Mouse (Mus musculus) layer of hippocampus, postnatal 10 days (tissue): Measurements from ENCODE around the gene Tekt4. TPM values are rescaled to one million over a fixed set of nuclear protein-coding genes. Genes with fewer than 3 reads are reported as not detected.

ENCODE experiments used
- DNase-seq, 2 experiments: peaks; one replicate each; pipeline ENCODE4 v3.0.0; 2021; ENCODE audit warnings: low spot score in 2 of 2
- total RNA-seq, 2 experiments: library from RNA; stranded (reverse); gene quantifications; 2 replicates each; pipeline ENCODE4 v1.2.3; 2021

The Tekt4 gene
- total RNA-seq, 2 experiments from 2014 or later, result 1.3 to 3.1 TPM

GRCm38 (mm10) chr17:25474330-25475077 is 20.1 kb downstream of the Tekt4 start:
- DNase-seq, result peak; percentile 57 to 70

GRCm38 (mm10) chr17:25475946-25476744 is 21.7 kb downstream of the Tekt4 start:
- DNase-seq, result peak; percentile 72 to 79

- no peak for DNase-seq
These were observed 25.7 kb downstream of the Tekt4 start for GRCm38 (mm10) chr17:25480152-25480551.

GRCm38 (mm10) chr17:25480820-25481219 is 26.4 kb downstream of the Tekt4 start:
- DNase-seq, result no peak

GRCm38 (mm10) chr17:25482092-25482491 is 27.7 kb downstream of the Tekt4 start:
- no peak for DNase-seq

- DNase-seq, result no peak
These were observed 42.6 kb downstream of the Tekt4 start, which contains the start of gene Sstr5 for GRCm38 (mm10) chr17:25497013-25497412. Gene Sstr5, minus strand, starts transcription at chr17:25497288.

GRCm38 (mm10) chr17:25502599-25502998 is 48.2 kb downstream of the Tekt4 start:
- DNase-seq, result no peak

- peak; percentile 83 to 85 for DNase-seq
These were observed 53.4 kb downstream of the Tekt4 start for GRCm38 (mm10) chr17:25507799-25508198.

GRCm38 (mm10) chr17:25508860-25509577 is 54.6 kb downstream of the Tekt4 start:
- peak; percentile 87 for DNase-seq

GRCm38 (mm10) chr17:25510074-25510830 is 55.8 kb downstream of the Tekt4 start:
- no peak for DNase-seq

GRCm38 (mm10) chr17:25511876-25512275 is 57.5 kb downstream of the Tekt4 start:
- no peak for DNase-seq

- no peak for DNase-seq
These were observed 59.6 kb downstream of the Tekt4 start for GRCm38 (mm10) chr17:25514055-25514454.

GRCm38 (mm10) chr17:25516315-25516714 is 61.9 kb downstream of the Tekt4 start:
- no peak for DNase-seq

- DNase-seq, result peak; percentile 60 to 71
These were observed 63.7 kb downstream of the Tekt4 start for GRCm38 (mm10) chr17:25518144-25518543.

GRCm38 (mm10) chr17:25519511-25519910 is 65.1 kb downstream of the Tekt4 start:
- peak; percentile 43 to 58 for DNase-seq

- DNase-seq, result peak; percentile 33 to 38
These were observed 66.1 kb downstream of the Tekt4 start for GRCm38 (mm10) chr17:25520492-25520891.

- no peak for DNase-seq
These were observed 67.7 kb downstream of the Tekt4 start for GRCm38 (mm10) chr17:25522080-25522479.
